Mouse (Mus musculus): ENCODE data around the gene Ptgfr. TPM values are rescaled to one million over a fixed set of nuclear protein-coding genes. Genes with fewer than 3 reads are reported as not detected.

Gene Ptgfr
- 0.43 and 0.44 TPM in 2 replicates for polyA plus RNA-seq (2015; fragmentation: Nextera tagmentation; extraction: Ambion mirVana)

- peak; percentile 91 for ATAC-seq
These were observed at the start of gene Ptgfr for GRCm38 (mm10) chr3:151836871-151837680. TSS of gene Ptgfr (minus strand) at chr3:151837630.

DNA sequence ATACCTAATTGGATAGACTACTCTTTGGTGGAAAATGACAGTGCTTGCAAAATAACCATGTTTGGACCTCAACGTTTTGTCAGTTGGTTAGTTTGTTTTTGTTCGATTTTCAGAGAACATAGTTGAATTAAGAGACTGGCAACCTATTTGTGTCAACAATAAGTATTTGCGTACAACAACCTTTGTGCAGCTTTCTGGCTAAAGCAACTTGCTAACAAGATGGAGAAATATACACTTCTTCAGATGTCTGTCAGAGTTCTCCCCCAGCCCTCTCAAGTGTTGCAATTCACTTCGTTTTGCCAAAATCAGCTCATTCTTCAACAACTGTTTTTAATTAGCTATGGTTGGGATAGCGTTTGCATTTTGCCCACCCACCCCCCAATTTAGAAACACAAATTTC, 46.5 kb upstream of the Ptgfr start:
- Histone ChIP-seq H3K27me3 (no peaks in the 10 kb centered on the region), H3K9me3 (no peaks in the 10 kb centered on the region), H3K36me3 (no peaks in the 10 kb centered on the region), H3K4me2 (replicated peaks) (no peak overlapping the region), H3K4me3 (replicated peaks) (no peak overlapping the region), H3K4me1 (replicated peaks) (no peaks in the 10 kb centered on the region), H3K27ac (no peak overlapping the region), H3K9ac (replicated peaks) (no peak overlapping the region)
- no peak for ATAC-seq
- 77% methylated on average over 5 of the region's 5 CpGs for WGBS

More at GRCm38 (mm10) chr3:151836871-151837680, at the start of gene Ptgfr:
- Histone ChIP-seq H3K4me1 (replicated peaks) (peaks cover 15% of the 10 kb centered on the region), H3K36me3 (no peaks in the 10 kb centered on the region), H3K9ac (replicated peaks) (peak within 1 kb of the TSS; percentile 59), H3K27ac (no peak within 1 kb of the TSS), H3K4me3 (replicated peaks) (peak within 1 kb of the TSS; percentile 51), H3K27me3 (peaks cover 29% of the 10 kb centered on the region), H3K9me3 (no peaks in the 10 kb centered on the region), H3K4me2 (replicated peaks) (peak within 1 kb of the TSS; percentile 88)
- WGBS: 1% methylated on average over 30 of the region's 30 CpGs

GRCm38 (mm10) chr3:151879981-151880380, 42.6 kb upstream of the Ptgfr start:
- no peak overlapping the region for H3K4me2 ChIP-seq (replicated peaks)
- 75% methylated on average over 2 of the region's 2 CpGs for WGBS
- no peaks in the 10 kb centered on the region for H3K9me3 ChIP-seq
- no peaks in the 10 kb centered on the region for H3K4me1 ChIP-seq (replicated peaks)
- no peaks in the 10 kb centered on the region for H3K27me3 ChIP-seq
- H3K36me3 ChIP-seq: no peaks in the 10 kb centered on the region
- H3K4me3 ChIP-seq (replicated peaks): no peak overlapping the region
- ATAC-seq: no peak
- H3K9ac ChIP-seq (replicated peaks): no peak overlapping the region
- H3K27ac ChIP-seq: no peak overlapping the region

GRCm38 (mm10) chr3:151868970-151869369, 31.5 kb upstream of the Ptgfr start:
- no peak overlapping the region for H3K4me2 ChIP-seq (replicated peaks)
- ATAC-seq: no peak
- H3K4me3 ChIP-seq (replicated peaks): no peak overlapping the region

DNA sequence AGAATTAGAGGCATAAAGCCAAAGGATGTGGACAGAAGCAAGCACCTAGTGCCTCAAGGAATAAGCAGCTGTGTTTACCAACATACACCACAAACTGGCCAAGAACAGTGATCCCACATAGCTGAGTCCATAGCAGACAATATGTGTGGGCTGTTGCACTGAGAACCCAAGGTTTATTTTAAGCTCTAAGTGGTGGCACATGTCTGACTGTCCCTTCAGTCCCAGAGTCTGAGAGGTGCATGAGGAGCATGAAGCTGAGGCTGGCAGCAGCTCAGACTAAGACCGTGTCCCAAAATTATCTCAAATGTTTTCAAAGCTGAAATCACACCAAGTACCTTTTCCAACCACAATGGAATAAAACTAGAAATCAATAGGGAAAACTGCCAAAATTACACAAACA, 13.9 kb upstream of the Ptgfr start:
- no peaks in the 10 kb centered on the region for H3K9me3 ChIP-seq
- H3K9ac ChIP-seq (replicated peaks): no peak overlapping the region
- no peaks in the 10 kb centered on the region for H3K36me3 ChIP-seq
- 97% methylated on average over 1 of the region's 1 CpGs for WGBS
- H3K27me3 ChIP-seq: no peaks in the 10 kb centered on the region
- no peak overlapping the region for H3K4me2 ChIP-seq (replicated peaks)
- no peak for ATAC-seq
- H3K4me3 ChIP-seq (replicated peaks): no peak overlapping the region
- H3K4me1 ChIP-seq (replicated peaks): no peaks in the 10 kb centered on the region
- H3K27ac ChIP-seq: no peak overlapping the region

More at GRCm38 (mm10) chr3:151868970-151869369, 31.5 kb upstream of the Ptgfr start:
- no peak overlapping the region for H3K9ac ChIP-seq (replicated peaks)
- H3K4me1 ChIP-seq (replicated peaks): no peaks in the 10 kb centered on the region
- H3K27ac ChIP-seq: no peak overlapping the region
- no peaks in the 10 kb centered on the region for H3K36me3 ChIP-seq
- no peaks in the 10 kb centered on the region for H3K9me3 ChIP-seq
- no peaks in the 10 kb centered on the region for H3K27me3 ChIP-seq

DNA sequence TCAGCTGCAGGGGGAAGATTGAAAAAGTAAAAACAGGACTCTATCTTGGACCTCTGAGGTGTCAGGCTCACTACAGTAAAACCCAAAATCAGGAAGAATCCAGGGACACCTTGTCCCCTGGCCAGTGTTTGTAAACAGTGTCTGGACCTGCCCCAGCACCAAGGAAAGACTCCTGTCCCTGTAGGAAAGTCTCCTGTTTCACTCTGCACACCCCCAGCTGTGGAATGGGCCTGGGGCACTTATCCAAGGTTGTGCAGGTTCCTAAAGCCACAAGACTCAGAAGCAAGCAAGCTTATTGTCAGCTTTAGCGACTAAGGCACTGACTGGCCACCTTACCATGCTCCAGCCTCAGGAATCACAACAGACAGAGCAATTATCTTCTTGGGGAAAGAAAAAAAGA, 13.2 kb upstream of the Ptgfr start:
- Histone ChIP-seq H3K4me2 (replicated peaks) (no peak overlapping the region), H3K27me3 (no peaks in the 10 kb centered on the region), H3K9ac (replicated peaks) (no peak overlapping the region), H3K36me3 (no peaks in the 10 kb centered on the region), H3K27ac (no peak overlapping the region), H3K9me3 (no peaks in the 10 kb centered on the region), H3K4me1 (replicated peaks) (no peaks in the 10 kb centered on the region), H3K4me3 (replicated peaks) (no peak overlapping the region)
- no peak for ATAC-seq
- 76% methylated on average over 1 of the region's 1 CpGs for WGBS

DNA sequence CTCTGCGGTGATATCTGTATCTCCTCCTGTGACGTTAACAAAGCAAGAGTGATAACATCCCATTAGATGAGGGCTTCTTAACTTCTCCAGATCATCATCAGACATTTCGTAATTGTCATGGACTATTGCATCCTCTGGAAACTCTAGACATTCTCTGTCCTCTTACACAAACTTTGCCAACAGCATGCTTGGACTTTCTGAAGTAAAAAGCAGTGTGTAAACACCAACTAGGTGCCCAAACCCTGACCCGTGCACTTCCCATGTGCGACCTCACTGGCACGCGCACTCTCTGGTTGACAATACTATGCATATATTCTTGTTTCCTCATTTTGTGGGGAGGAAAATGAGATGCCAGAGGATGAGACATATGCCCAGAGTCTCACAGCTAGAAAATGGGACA, 8.9 kb upstream of the Ptgfr start:
- Histone ChIP-seq H3K9me3 (no peaks in the 10 kb centered on the region), H3K27ac (no peak overlapping the region)

DNA sequence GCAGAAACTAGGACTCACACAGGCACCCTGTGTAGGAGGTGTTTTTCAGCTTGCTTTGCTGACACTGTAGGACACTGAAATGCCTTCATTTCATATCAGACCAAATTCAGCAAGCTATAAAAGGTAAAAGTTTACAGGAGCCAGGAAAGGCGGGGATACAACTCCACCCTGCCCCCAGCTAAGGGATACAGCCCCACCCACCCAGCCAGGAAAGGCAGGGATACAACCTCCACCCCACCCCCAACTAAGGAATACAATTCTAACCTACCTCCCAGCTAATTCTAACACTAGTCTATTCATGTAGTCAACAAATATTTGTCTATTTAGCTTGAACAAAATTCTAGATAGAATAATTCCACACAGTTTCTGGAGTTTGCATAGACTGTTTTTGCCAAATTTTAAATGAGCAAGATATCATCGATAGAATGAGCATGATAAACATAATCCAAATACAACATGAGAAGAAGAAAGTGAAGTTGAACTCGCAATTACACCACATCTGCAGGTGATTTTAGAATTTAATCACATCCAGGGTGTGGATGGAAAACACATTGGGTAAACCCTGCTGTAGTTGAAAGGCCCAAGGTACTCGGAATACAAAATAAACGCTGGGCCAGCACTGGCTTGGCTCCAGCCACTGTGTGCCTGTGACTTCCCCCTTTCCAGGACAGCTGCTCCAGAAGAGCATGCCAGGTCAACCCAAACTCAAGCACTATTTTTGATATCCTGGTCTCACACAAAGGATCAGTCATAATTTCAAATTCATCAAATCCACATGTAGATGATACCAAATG, 7.1 kb upstream of the Ptgfr start:
- Histone ChIP-seq H3K27me3 (no peaks in the 10 kb centered on the region), H3K27ac (no peak overlapping the region)

More for the DNA sequence above, 8.9 kb upstream of the Ptgfr start:
- Histone ChIP-seq H3K36me3 (no peaks in the 10 kb centered on the region), H3K4me3 (replicated peaks) (no peak overlapping the region), H3K4me2 (replicated peaks) (no peak overlapping the region), H3K27me3 (no peaks in the 10 kb centered on the region), H3K4me1 (replicated peaks) (no peaks in the 10 kb centered on the region), H3K9ac (replicated peaks) (no peak overlapping the region)
- 93% methylated on average over 7 of the region's 7 CpGs for WGBS
- ATAC-seq: no peak

DNA sequence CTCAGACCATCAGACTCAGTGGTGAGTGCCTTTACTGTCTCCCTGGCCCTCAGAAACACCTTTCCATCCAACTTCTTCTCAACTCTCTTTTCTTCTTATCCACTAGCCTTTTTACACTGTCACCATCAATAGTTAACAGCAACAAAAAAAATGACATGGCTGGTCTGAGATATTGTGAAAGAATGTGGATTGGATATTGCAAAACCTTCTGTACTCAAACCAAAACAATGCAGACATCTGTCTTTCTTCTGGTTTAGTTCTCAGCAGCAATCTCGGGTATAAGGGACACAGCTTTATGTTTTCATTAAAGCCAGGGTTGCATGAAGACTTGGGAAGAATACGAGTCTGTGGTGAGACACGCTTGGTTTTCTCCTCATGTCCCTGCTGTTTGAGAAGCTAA, 3.3 kb upstream of the Ptgfr start:
- no peak for ATAC-seq
- Histone ChIP-seq H3K4me1 (replicated peaks) (peaks cover 15% of the 10 kb centered on the region), H3K27ac (no peak overlapping the region), H3K9me3 (no peaks in the 10 kb centered on the region), H3K36me3 (no peaks in the 10 kb centered on the region), H3K27me3 (peaks cover 29% of the 10 kb centered on the region), H3K4me2 (replicated peaks) (no peak overlapping the region), H3K9ac (replicated peaks) (no peak overlapping the region), H3K4me3 (replicated peaks) (no peak overlapping the region)
- WGBS: 78% methylated on average over 3 of the region's 3 CpGs

More for the DNA sequence above, 7.1 kb upstream of the Ptgfr start:
- H3K4me2 ChIP-seq (replicated peaks): no peak overlapping the region
- H3K4me3 ChIP-seq (replicated peaks): no peak overlapping the region
- 85% methylated on average over 5 of the region's 5 CpGs for WGBS
- ATAC-seq: no peak
- H3K9ac ChIP-seq (replicated peaks): no peak overlapping the region
- no peaks in the 10 kb centered on the region for H3K36me3 ChIP-seq
- H3K4me1 ChIP-seq (replicated peaks): no peaks in the 10 kb centered on the region
- no peaks in the 10 kb centered on the region for H3K9me3 ChIP-seq

- Histone ChIP-seq H3K27me3 (peaks cover 29% of the 10 kb centered on the region), H3K4me2 (replicated peaks) (no peak overlapping the region), H3K27ac (no peak overlapping the region), H3K36me3 (no peaks in the 10 kb centered on the region), H3K4me3 (replicated peaks) (no peak overlapping the region), H3K4me1 (replicated peaks) (peaks cover 15% of the 10 kb centered on the region), H3K9me3 (no peaks in the 10 kb centered on the region), H3K9ac (replicated peaks) (no peak overlapping the region)
- WGBS: 71% methylated on average over 6 of the region's 6 CpGs
- ATAC-seq: no peak
These were observed 942 bp upstream of the Ptgfr start for GRCm38 (mm10) chr3:151838372-151838771.

DNA sequence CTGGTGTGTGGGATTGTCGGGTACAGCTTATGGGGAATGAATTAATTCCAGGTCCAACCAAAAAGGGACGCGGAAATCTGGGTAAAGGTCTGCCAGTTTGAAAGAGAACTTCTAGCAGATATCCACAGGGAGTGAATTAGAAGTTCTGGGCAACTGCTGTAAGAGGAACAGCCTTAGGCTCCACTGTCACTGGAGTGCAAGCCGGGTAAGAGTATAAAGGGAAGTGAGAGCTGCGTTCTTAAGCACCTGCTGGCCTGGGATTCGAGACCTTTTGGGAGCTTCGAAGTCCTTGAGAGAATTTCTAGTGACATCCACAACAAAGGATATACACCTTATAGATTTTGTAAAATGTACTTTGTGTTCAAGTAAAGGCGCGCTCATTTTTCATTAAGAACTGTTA, 319 bp upstream of the Ptgfr start:
- Histone ChIP-seq H3K27me3 (peaks cover 29% of the 10 kb centered on the region), H3K4me2 (replicated peaks) (peak overlapping the region; percentile 88), H3K4me3 (replicated peaks) (peak overlapping the region; percentile 51), H3K9me3 (no peaks in the 10 kb centered on the region), H3K9ac (replicated peaks) (no peak overlapping the region; the same call in 1 of the 2 replicates), H3K4me1 (replicated peaks) (peaks cover 15% of the 10 kb centered on the region), H3K36me3 (no peaks in the 10 kb centered on the region), H3K27ac (no peak overlapping the region)
- WGBS: 41% methylated on average over 9 of the region's 9 CpGs
- ATAC-seq: no peak

- Histone ChIP-seq H3K27ac (no peak overlapping the region), H3K27me3 (peaks cover 29% of the 10 kb centered on the region), H3K36me3 (no peaks in the 10 kb centered on the region), H3K9me3 (no peaks in the 10 kb centered on the region), H3K4me3 (replicated peaks) (peak overlapping the region; percentile 51), H3K9ac (replicated peaks) (no peak overlapping the region), H3K4me1 (replicated peaks) (peaks cover 15% of the 10 kb centered on the region), H3K4me2 (replicated peaks) (peak overlapping the region; percentile 88)
- WGBS: 6% methylated on average over 5 of the region's 5 CpGs
- ATAC-seq: no peak
These were observed 979 bp downstream of the Ptgfr start for GRCm38 (mm10) chr3:151836451-151836850.
